Mouse (Mus musculus) heart, embryonic 14.5 days (tissue): Measurements from ENCODE around the gene Eif2b3. TPM values are rescaled to one million over a fixed set of nuclear protein-coding genes. Genes with fewer than 3 reads are reported as not detected.

ENCODE experiments used
- polyA plus RNA-seq: library from polyadenylated mRNA; unstranded; fragments of >200 nt; fragmentation: Nextera tagmentation; extraction: Ambion mirVana; gene quantifications from 2 replicates; pipeline ENCODE4 v1.2.1, GENCODE M21; 2014

The Eif2b3 gene
- polyA plus RNA-seq, 1 experiment from 2014 or later = 22.0 TPM

Other genes starting within 250 kb of the Eif2b3 start
- gene Toe1, start 211.8 kb upstream of the Eif2b3 start, polyA plus RNA-seq = 18.3 and 18.7 TPM in 2 replicates
- 4.6 and 8.3 TPM in 2 replicates for gene Mutyh, start 211.7 kb upstream of the Eif2b3 start, polyA plus RNA-seq
- 0.43 and 1.2 TPM in 2 replicates for gene Hpdl, start 197.7 kb upstream of the Eif2b3 start, polyA plus RNA-seq
- gene Zswim5, start 142.0 kb upstream of the Eif2b3 start, polyA plus RNA-seq = 0.80 and 0.89 TPM in 2 replicates
- 90.5 and 94.6 TPM in 2 replicates for gene Urod, start 25.0 kb upstream of the Eif2b3 start, polyA plus RNA-seq
- 5.0 and 5.2 TPM in 2 replicates for gene Hectd3, start 24.1 kb upstream of the Eif2b3 start, polyA plus RNA-seq
- gene Ptch2, start 76.7 kb downstream of the Eif2b3 start, polyA plus RNA-seq = 1.8 and 2.0 TPM in 2 replicates
- gene Btbd19, start 106.3 kb downstream of the Eif2b3 start, polyA plus RNA-seq = 2.5 and 3.8 TPM in 2 replicates
- gene Tctex1d4, start 107.4 kb downstream of the Eif2b3 start, polyA plus RNA-seq = not detected in 2 replicates
- gene Plk3, start 114.6 kb downstream of the Eif2b3 start, polyA plus RNA-seq = 1.6 and 2.0 TPM in 2 replicates
- 784 and 900 TPM in 2 replicates for gene Rps8, start 136.8 kb downstream of the Eif2b3 start, polyA plus RNA-seq
- 32.0 and 35.9 TPM in 2 replicates for gene Kif2c, start 163.2 kb downstream of the Eif2b3 start, polyA plus RNA-seq
- gene Tmem53, start 232.5 kb downstream of the Eif2b3 start, polyA plus RNA-seq = 38.0 and 39.8 TPM in 2 replicates
- gene Armh1, start 232.7 kb downstream of the Eif2b3 start, polyA plus RNA-seq = 0.27 and 0.42 TPM in 2 replicates